Mouse (Mus musculus) E14TG2a.4 (cell line): ENCODE measurements around the gene Epha6.

Experiments used
- CTCF ChIP-seq: conservative IDR thresholded peaks from 2 replicates; pipeline ENCODE4 v1.5.1; 2014; ENCODE audit warnings: low read length
- NANOG ChIP-seq: IDR thresholded peaks from 2 replicates; pipeline ENCODE4 v1.6.1; 2014; ENCODE audit warnings: borderline replicate concordance, low read length, mixed read lengths

- TF ChIP-seq CTCF = no peak
- no peak for TF ChIP-seq NANOG
These were observed 510.0 kb downstream of the Epha6 start for GRCm38 (mm10) chr16:60095333-60095732.
